Mouse (Mus musculus): ENCODE results near the gene Alkal2. TPM values are rescaled to one million over a fixed set of nuclear protein-coding genes. Genes with fewer than 3 reads are reported as not detected.
A peak's percentile ranks its signal among the peaks of the same experiment; 100 is the strongest.

Gene Alkal2
- polyA plus RNA-seq, 1 experiment from 2014 or later: 0.58 TPM

- Histone ChIP-seq H3K27ac (ENCODE audit: low read depth) (no peak overlapping the region), H3K4me2 (no peak overlapping the region), H3K9ac (no peak overlapping the region), H3K4me1 (ENCODE audit: insufficient read depth) (no peaks in the 10 kb centered on the region), H3K9me3 (ENCODE audit: low read depth, low read length) (no peaks in the 10 kb centered on the region), H3K4me3 (ENCODE audit: low read depth, low read length) (no peak overlapping the region), H3K36me3 (ENCODE audit: insufficient read depth) (no peaks in the 10 kb centered on the region), H3K27me3 (ENCODE audit: insufficient read depth, low read length) (no peaks in the 10 kb centered on the region)
- 56% methylated on average over 4 of the region's 4 CpGs for WGBS
- no peak for DNase-seq
- no peak for ATAC-seq (ENCODE audit: insufficient read depth)
- no peak for TF ChIP-seq CTCF (IDR thresholded peaks at IDR 0.05; ENCODE audit: low read depth)
Observed at GRCm38 (mm10) chr12:30865781-30866180, 18.3 kb upstream of the Alkal2 start.

GRCm38 (mm10) chr12:30879447-30879846 lies 4.7 kb upstream of the Alkal2 start:
- ATAC-seq (ENCODE audit: insufficient read depth) (no peak), DNase-seq (no peak)
- no peak overlapping the region for H3K9ac ChIP-seq
- H3K4me2 ChIP-seq: no peak overlapping the region
- H3K36me3 ChIP-seq (ENCODE audit: insufficient read depth): no peaks in the 10 kb centered on the region
- no peaks in the 10 kb centered on the region for H3K9me3 ChIP-seq (ENCODE audit: low read depth, low read length)
- no peak overlapping the region for H3K27ac ChIP-seq (ENCODE audit: low read depth)
- 70% methylated on average over 6 of the region's 6 CpGs for WGBS
- TF ChIP-seq CTCF (IDR thresholded peaks at IDR 0.05; ENCODE audit: low read depth): peak; percentile 33
- peaks cover 25% of the 10 kb centered on the region for H3K27me3 ChIP-seq (ENCODE audit: insufficient read depth, low read length)
- H3K4me3 ChIP-seq (ENCODE audit: low read depth, low read length): no peak overlapping the region
- no peaks in the 10 kb centered on the region for H3K4me1 ChIP-seq (ENCODE audit: insufficient read depth)

DNA sequence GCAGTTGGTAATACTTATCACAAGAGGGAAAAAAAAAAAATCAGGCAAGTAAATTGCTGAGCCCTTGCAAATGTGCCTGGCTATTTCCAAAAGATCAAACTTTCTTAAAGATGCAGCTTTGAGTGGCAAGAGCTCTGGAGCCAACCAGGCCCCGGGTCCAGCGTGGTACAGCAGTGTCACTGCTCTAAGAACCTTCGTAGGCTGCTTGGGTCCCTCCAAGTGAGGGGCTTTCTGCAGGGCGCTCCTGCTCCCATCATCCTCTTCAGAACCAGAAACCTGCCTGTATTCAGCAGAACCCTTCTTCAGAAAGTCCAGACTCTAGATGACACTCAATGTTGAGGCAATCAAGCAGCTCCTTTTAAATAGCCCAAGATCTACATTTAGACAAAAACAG lies 533 bp upstream of the Alkal2 start:
- 20% methylated on average over 4 of the region's 4 CpGs for WGBS
- no peak for TF ChIP-seq CTCF (IDR thresholded peaks at IDR 0.05; ENCODE audit: low read depth)
- H3K9ac ChIP-seq: no peak overlapping the region

DNA sequence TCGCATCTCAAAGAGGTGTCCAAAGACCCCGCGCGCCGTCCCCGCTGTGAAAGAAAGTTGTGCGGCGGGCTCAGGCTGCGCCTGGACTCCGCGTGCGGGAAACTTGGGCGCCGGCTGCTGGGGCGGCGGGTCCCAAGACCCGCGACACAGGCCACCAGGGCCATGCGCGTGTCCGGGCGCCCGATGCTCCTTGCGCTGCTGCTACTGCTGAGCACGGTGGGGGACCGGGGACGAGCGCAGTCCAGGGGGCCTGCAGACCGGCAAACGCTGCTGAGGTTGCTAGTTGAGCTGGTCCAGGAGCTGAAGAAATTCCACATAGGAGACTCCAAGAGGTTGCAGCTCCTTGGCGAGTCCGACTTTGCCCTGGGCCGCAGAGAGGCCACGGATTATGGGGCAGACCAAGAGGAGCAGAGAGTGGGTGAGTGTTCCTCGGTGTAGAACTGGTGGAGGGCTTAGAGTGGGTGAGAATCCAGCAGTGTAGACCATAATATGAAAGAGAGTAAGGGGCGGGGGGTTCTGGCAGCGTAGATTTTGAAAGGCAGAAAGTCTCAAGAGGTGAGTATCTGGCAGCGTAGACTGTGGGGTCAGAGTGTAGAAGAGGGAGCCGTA lies 604 bp downstream of the Alkal2 start:
- TF ChIP-seq CTCF (IDR thresholded peaks at IDR 0.05; ENCODE audit: low read depth): no peak

More for the DNA sequence above, 533 bp upstream of the Alkal2 start:
- Histone ChIP-seq H3K4me3 (ENCODE audit: low read depth, low read length) (peak overlapping the region; percentile 45), H3K36me3 (ENCODE audit: insufficient read depth) (no peaks in the 10 kb centered on the region), H3K27me3 (ENCODE audit: insufficient read depth, low read length) (peaks cover 45% of the 10 kb centered on the region), H3K27ac (ENCODE audit: low read depth) (no peak overlapping the region), H3K4me2 (peak overlapping the region; percentile 89), H3K4me1 (ENCODE audit: insufficient read depth) (no peaks in the 10 kb centered on the region), H3K9me3 (ENCODE audit: low read depth, low read length) (no peaks in the 10 kb centered on the region)
- peak; percentile 8 for DNase-seq
- ATAC-seq (ENCODE audit: insufficient read depth): no peak

DNA sequence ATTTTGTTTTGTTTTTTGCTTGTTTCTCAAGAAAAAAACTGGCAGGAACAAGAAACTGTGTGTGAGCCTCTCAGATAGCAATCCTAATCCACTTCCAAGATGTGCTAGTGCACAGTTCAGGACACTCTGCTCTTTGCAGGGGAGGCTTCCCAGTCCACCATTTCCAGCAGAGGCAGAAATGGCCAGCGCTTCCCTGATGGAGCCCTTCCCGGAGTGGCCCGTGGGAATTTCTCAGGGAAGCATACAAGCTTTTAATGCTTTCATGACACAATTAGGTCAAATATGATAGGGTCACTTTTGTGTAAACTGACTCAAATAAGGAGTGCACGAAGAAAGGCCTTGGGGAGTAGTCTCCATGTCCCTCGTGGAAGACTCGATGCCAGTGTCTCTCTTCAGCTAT lies 1.8 kb downstream of the Alkal2 start:
- H3K27me3 ChIP-seq (ENCODE audit: insufficient read depth, low read length): peaks cover 45% of the 10 kb centered on the region
- DNase-seq: no peak
- 62% methylated on average over 6 of the region's 6 CpGs for WGBS
- H3K4me3 ChIP-seq (ENCODE audit: low read depth, low read length): no peak overlapping the region
- no peaks in the 10 kb centered on the region for H3K4me1 ChIP-seq (ENCODE audit: insufficient read depth)
- H3K9me3 ChIP-seq (ENCODE audit: low read depth, low read length): no peaks in the 10 kb centered on the region
- no peak overlapping the region for H3K27ac ChIP-seq (ENCODE audit: low read depth)
- TF ChIP-seq CTCF (IDR thresholded peaks at IDR 0.05; ENCODE audit: low read depth): no peak
- H3K9ac ChIP-seq: no peak overlapping the region
- H3K4me2 ChIP-seq: no peak overlapping the region
- no peaks in the 10 kb centered on the region for H3K36me3 ChIP-seq (ENCODE audit: insufficient read depth)
- no peak for ATAC-seq (ENCODE audit: insufficient read depth)

More for the DNA sequence above, 604 bp downstream of the Alkal2 start:
- ATAC-seq (ENCODE audit: insufficient read depth) (peak; percentile 68), DNase-seq (peak; percentile 17)
- Histone ChIP-seq H3K36me3 (ENCODE audit: insufficient read depth) (no peaks in the 10 kb centered on the region), H3K9ac (peak overlapping the region; percentile 31; the same call in 1 of the 2 replicates), H3K27me3 (ENCODE audit: insufficient read depth, low read length) (peaks cover 45% of the 10 kb centered on the region), H3K27ac (ENCODE audit: low read depth) (no peak overlapping the region), H3K4me3 (ENCODE audit: low read depth, low read length) (peak overlapping the region; percentile 45), H3K4me1 (ENCODE audit: insufficient read depth) (no peaks in the 10 kb centered on the region), H3K9me3 (ENCODE audit: low read depth, low read length) (no peaks in the 10 kb centered on the region), H3K4me2 (peak overlapping the region; percentile 89)
- 7% methylated on average over 39 of the region's 39 CpGs for WGBS

DNA sequence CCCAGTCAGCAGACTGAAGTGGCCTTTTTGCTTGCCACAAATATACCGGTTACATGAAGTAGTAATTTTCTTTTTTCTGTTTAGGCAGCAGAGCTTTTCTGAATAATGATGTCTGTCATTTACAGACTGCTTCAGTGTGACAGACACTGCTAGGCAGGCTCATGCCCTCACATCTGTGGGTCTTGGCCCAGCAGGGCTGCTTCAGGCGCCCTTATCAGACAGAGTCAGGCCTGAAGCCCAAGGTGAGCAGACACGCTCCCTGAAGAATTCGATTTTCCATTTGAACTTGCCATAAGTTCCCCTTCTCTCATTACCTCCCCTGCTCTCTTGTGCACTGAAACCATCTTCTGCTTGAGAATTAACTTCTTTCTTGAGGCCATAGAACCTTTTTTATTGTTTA lies 3.9 kb downstream of the Alkal2 start:
- peaks cover 34% of the 10 kb centered on the region for H3K27me3 ChIP-seq (ENCODE audit: insufficient read depth, low read length)
- no peak for ATAC-seq (ENCODE audit: insufficient read depth)
- no peak overlapping the region for H3K4me2 ChIP-seq
- no peaks in the 10 kb centered on the region for H3K9me3 ChIP-seq (ENCODE audit: low read depth, low read length)
- H3K27ac ChIP-seq (ENCODE audit: low read depth): no peak overlapping the region
- H3K36me3 ChIP-seq (ENCODE audit: insufficient read depth): 0 out of 2 replicates have a peak, but pooled peaks cover under 1% of the 10 kb centered on the region
- no peaks in the 10 kb centered on the region for H3K4me1 ChIP-seq (ENCODE audit: insufficient read depth)
- 82% methylated on average over 4 of the region's 4 CpGs for WGBS
- no peak for TF ChIP-seq CTCF (IDR thresholded peaks at IDR 0.05; ENCODE audit: low read depth)
- no peak for DNase-seq
- H3K4me3 ChIP-seq (ENCODE audit: low read depth, low read length): no peak overlapping the region
- no peak overlapping the region for H3K9ac ChIP-seq

DNA sequence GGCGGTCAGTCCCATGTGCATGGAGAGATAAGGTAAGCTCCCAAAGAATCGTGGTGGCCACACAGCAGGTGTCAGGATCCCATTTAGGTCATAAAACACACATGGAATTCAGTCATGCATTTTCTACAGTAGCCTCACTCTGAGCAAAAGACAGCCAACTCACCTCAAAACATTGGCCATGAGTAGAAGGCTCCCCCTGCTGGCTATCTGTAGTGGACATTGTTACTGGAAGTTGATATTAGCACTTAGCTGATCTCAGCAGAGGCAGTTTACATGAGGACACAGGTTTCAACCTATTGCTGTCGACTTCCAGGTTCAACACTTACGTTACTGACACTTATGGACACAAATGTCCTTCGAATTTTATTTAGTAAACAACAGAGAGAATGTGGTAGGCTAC lies 5.9 kb downstream of the Alkal2 start:
- WGBS: 30% methylated on average over 5 of the region's 5 CpGs
- Histone ChIP-seq H3K9ac (no peak overlapping the region), H3K36me3 (ENCODE audit: insufficient read depth) (peaks cover 8% of the 10 kb centered on the region; the same call in 1 of the 2 replicates), H3K9me3 (ENCODE audit: low read depth, low read length) (no peaks in the 10 kb centered on the region), H3K27ac (ENCODE audit: low read depth) (no peak overlapping the region), H3K27me3 (ENCODE audit: insufficient read depth, low read length) (peaks cover 13% of the 10 kb centered on the region), H3K4me2 (no peak overlapping the region), H3K4me1 (ENCODE audit: insufficient read depth) (no peaks in the 10 kb centered on the region), H3K4me3 (ENCODE audit: low read depth, low read length) (no peak overlapping the region)
- peak; percentile 92 for TF ChIP-seq CTCF (IDR thresholded peaks at IDR 0.05; ENCODE audit: low read depth)
- ATAC-seq (ENCODE audit: insufficient read depth) (peak; percentile 49; the same call in 1 of the 2 replicates), DNase-seq (peak; percentile 90)
